Mouse (Mus musculus) cortical plate, adult 2 months (tissue): ENCODE measurements around the gene Adamts7. TPM values are rescaled to one million over a fixed set of nuclear protein-coding genes. Genes with fewer than 3 reads are reported as not detected.

Source experiments
- H3K27ac ChIP-seq: fragments of 200-500 bp; 2 replicates; pipeline ENCODE4 v1.5.1; 2012; ENCODE audit warnings: low read length, control low read depth, inconsistent platforms; ENCODE audit not compliant: insufficient read depth
- H3K4me1 ChIP-seq: fragments of 200-500 bp; 2 replicates; pipeline ENCODE4 v1.6.1; 2011; ENCODE audit warnings: low read length; ENCODE audit not compliant: control insufficient read depth, insufficient read depth
- H3K4me3 ChIP-seq: fragments of 200-500 bp; 2 replicates; pipeline ENCODE4 v1.5.1; 2011; ENCODE audit warnings: mild to moderate bottlenecking, low read length, control low read depth; ENCODE audit not compliant: insufficient read depth
- CTCF ChIP-seq: fragments of 200-500 bp; IDR thresholded peaks from 2 replicates; pipeline ENCODE4 v1.5.1; 2011; ENCODE audit warnings: mild to moderate bottlenecking, control low read depth, low read length; ENCODE audit not compliant: insufficient read depth; ENCODE audit errors: extremely low read depth
- POLR2A ChIP-seq: fragments of 200-500 bp; IDR thresholded peaks from 2 replicates; pipeline ENCODE4 v1.6.1; 2011; ENCODE audit warnings: mild to moderate bottlenecking, low read length, control low read depth; ENCODE audit not compliant: insufficient read depth; ENCODE audit errors: extremely low read depth
- polyA plus RNA-seq: library from polyadenylated mRNA; depleted of rRNA; stranded (reverse); fragments of >200 nt; gene quantifications from 2 replicates; pipeline ENCODE4 v1.2.3, GENCODE M21; 2012

The Adamts7 gene
- polyA plus RNA-seq, 1 experiment: 0.61 TPM

DNA sequence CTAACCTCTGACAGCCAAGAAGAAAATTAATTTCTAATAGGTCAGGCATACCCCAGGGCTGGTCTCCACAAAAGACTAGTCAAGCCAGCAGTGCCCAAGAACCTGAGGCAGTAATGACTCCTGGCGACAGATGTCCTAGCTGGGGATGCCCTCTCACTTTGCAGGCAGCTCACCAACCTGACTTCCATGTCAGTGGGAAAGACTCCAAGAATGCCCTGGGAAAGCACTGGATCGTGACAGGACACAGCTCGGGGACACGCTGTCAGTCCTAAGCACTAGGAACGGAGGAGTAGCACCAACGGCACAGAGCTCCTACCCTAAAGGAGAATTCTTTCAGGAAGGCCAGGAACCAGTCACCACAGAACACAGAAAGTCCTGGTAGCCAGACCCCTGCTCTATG lies 79.4 kb downstream of the Adamts7 start:
- Histone ChIP-seq H3K4me3 (no peak overlapping the region), H3K27ac (no peak overlapping the region), H3K4me1 (no peaks in the 10 kb centered on the region)
- TF ChIP-seq POLR2A (no peak), CTCF (no peak)

DNA sequence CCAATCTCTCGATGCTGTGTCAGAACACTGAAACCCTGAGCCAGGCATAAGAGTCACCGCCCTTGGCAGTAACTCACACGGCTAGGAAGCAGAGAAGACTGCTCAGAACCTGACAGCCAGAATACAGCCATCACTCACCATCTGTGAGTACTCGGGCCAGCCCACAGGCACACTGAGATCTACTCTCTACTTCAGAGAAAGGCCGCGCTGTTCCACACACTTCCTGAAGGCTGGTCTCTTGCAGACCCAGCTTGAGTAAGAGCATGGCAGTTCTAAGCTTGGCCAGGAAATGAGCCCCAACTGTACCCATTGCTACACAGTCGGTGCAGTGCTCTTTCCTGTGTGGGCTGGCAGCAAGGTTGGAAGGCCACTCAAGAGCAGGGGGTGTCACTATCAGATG lies 80.0 kb downstream of the Adamts7 start:
- Histone ChIP-seq H3K27ac (no peak overlapping the region), H3K4me3 (no peak overlapping the region), H3K4me1 (no peaks in the 10 kb centered on the region)
- no peak for TF ChIP-seq CTCF
- no peak for TF ChIP-seq POLR2A

DNA sequence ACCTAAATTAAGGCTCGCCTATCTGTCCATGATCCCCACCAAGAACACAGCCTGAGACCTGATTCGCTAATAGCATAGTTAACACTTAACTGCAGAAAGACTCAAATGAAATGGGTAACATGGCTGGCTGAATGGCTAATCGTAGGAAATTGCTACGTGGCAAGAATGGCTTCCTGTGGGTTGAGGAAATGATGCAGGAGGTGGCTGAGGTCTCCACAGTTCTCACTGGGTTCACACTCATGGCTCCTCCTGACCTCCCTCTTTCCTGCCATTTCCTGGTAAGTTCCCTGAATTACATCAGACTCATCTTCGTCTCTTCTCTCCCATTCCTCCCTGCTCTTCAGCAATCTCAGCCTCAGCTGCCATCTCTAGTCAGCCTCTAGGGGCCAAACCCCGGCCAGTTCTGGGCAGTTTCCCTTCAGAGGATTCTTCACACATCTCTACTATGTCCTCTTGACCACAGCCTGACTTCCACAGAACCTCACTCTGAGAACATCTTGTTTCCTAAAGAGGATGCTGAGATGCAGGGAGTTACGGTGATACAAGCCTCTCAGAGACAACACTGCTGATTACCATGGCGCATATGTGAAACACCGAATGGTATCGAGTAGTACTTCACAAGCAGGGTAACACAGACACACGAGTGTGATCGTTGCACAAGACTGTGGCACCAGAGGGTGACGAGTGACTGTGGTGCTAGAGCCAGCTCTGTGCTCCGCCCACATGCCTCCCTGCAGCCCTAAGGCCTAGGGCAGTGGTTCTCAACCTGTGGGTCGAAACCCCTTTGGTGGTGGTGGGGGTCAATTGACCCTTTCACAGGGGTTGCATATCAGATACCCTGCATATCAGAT lies 81.7 kb downstream of the Adamts7 start:
- H3K4me3 ChIP-seq: no peak overlapping the region
- H3K27ac ChIP-seq: no peak overlapping the region
- TF ChIP-seq POLR2A: no peak
- TF ChIP-seq CTCF: no peak
- H3K4me1 ChIP-seq: no peaks in the 10 kb centered on the region; the same call in 1 of the 2 replicates

DNA sequence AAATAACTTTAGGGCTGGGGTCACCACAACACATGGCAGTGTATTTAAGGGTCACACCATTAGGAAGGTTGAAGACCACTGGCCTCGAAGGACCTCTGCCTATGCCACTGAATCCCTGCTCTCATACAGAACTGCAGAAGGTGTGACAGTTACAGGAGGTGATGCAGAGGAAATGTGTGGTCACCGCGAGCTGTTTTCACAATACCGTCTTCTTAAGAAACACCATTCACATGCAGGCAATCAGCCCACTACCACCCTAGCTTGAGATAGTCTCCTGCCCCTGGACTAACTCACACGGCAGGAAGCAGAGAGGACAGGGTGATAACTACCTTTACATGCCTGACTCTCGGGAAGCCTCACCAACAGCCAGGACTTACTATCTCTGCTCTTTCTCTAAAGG lies 82.3 kb downstream of the Adamts7 start:
- Histone ChIP-seq H3K4me3 (no peak overlapping the region), H3K4me1 (no peaks in the 10 kb centered on the region; the same call in 1 of the 2 replicates), H3K27ac (no peak overlapping the region)
- TF ChIP-seq POLR2A (no peak), CTCF (no peak)

DNA sequence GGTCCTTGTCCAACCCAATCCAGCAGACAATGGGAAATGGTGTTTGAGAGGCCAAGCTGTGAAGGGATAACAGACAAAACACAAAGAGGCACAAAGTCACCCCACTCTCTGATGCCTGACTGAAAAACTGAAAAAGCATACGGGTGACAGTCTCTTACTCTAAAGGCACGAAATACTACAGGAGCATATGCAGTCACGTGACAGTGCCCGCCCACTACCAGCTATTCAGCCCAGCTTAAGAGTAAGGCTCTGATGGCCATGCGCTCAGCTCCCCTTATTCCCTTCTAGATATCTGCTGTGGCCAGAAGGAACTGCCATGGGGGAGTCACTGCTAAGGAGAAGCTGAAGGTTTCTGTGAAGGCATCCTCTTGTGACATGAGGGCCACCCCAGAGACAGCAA lies 82.9 kb downstream of the Adamts7 start:
- no peak overlapping the region for H3K4me3 ChIP-seq
- no peaks in the 10 kb centered on the region; the same call in 1 of the 2 replicates for H3K4me1 ChIP-seq
- H3K27ac ChIP-seq: no peak overlapping the region
- TF ChIP-seq CTCF (no peak), POLR2A (no peak)

DNA sequence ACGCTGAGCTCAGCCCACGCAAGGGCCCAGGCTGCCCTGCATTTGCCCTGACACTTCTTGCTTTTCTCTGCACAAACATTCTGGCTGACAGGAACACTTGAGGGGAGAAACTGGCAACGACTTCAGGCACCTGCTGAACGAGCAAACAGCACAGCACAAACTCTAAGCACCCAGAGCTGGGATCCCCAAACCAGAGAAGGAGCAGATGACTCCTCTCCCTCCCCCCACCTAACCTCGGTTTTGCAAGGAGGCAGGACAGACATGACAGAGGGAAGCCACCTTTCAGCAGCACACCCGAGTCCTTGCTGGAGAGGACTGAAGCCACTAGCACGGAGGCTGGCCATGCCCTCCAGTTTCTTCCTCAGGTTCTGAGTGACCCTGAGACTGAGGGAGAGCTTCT lies 84.4 kb downstream of the Adamts7 start:
- TF ChIP-seq CTCF (no peak), POLR2A (no peak)

DNA sequence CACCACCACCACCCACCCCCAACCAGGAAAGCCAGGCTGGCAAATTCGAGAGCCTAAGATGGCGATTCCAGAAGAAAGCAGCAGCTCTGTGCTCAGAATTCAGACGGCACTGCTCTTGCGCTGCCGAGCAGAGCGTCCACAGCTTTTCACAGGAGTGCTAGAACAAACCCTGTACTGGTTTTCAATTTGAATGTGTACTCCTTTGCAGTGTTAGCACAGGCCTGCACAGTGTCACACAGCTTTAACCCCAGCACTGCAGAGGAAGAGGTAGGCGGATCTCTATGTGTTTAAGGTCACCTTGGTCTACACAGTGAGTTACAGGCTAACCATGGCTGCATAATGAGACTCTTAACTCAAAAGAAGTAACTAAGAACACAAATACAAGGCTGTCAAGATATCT lies 85.5 kb downstream of the Adamts7 start:
- no peaks in the 10 kb centered on the region; the same call in none of the 2 replicates for H3K4me1 ChIP-seq
- TF ChIP-seq CTCF (no peak), POLR2A (no peak)
- no peak overlapping the region for H3K4me3 ChIP-seq
- H3K27ac ChIP-seq: no peak overlapping the region

More for the DNA sequence above, 84.4 kb downstream of the Adamts7 start:
- H3K4me1 ChIP-seq: no peaks in the 10 kb centered on the region; the same call in none of the 2 replicates
- no peak overlapping the region for H3K4me3 ChIP-seq
- H3K27ac ChIP-seq: no peak overlapping the region

DNA sequence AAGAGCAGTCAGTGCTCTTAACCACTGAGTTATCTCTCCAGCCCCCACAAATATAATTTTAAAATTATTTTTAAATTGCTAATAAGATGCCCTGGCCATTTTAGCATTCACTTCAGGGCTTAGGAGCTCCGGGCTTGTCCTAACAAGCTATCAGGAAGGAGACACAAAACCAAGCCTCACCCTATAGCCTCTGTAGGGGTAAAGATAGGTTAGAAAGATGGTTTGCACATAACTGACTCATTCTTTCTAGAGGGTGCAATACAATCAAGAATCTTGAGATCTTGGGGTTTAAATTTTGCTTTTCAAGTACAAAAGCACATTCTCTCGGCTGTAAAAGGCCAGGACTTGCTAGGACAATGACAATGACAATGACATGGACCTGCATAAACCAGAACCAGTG lies 86.2 kb downstream of the Adamts7 start:
- no peak overlapping the region for H3K27ac ChIP-seq
- H3K4me1 ChIP-seq: no peaks in the 10 kb centered on the region; the same call in none of the 2 replicates
- no peak overlapping the region for H3K4me3 ChIP-seq
- no peak for TF ChIP-seq POLR2A
- no peak for TF ChIP-seq CTCF

DNA sequence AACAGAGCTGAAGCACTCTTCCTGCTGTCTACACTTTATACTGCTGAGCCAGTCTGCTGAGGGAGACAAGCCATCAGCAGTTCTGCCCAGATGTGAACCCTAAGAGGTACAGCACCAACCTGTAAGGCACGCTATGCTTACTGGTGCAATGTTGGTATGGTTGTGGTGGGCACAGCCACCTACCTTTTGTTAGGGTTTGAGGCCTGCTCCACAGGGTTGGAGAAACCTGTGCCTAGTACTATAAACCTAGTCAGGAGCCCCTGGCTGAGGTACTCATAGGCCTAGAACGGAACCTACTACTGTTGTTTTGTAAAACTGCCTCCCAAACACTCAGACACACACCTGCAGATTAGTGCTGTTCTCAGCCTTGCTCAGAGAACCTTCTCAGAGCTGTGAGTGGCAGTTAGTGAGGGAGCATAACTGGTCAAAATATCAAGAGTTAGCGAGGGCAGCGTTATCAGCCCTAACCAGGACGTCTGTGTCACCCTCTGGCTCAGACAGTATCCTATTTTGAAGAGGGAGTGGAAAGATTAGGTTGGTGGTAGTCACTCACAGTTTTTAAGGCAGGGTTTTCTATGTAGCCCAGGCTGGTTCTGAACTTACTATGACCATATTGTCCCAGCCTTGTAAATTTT lies 87.4 kb downstream of the Adamts7 start:
- H3K4me1 ChIP-seq: no peaks in the 10 kb centered on the region; the same call in none of the 2 replicates
- H3K4me3 ChIP-seq: no peak overlapping the region
- no peak overlapping the region for H3K27ac ChIP-seq
- no peak for TF ChIP-seq CTCF
- no peak for TF ChIP-seq POLR2A
